Mouse (Mus musculus): ENCODE measurements at regions not wholly inside any gene's neighbourhood (a gene's known extent, or its start where the extent isn't known, plus 50 kb on each side); places are given as distances from the start of the nearest gene placed in this dataset.

GRCm38 (mm10) chr9:67617341-67618217 lies 58.1 kb upstream of the Tln2 start:
- TF ChIP-seq CTCF (IDR thresholded peaks at IDR 0.05; ENCODE audit: low read depth) (no peak), EP300 (IDR thresholded peaks at IDR 0.05; ENCODE audit: low read depth) (no peak)

All from liver, postnatal 0 days (tissue).